Mouse (Mus musculus) liver, embryonic 14.5 days (tissue): Measurements from ENCODE around the gene Ndufaf2. TPM values are rescaled to one million over a fixed set of nuclear protein-coding genes. Genes with fewer than 3 reads are reported as not detected.

Experiments used
- ATAC-seq: fragments of 200-750 bp; cut with Nextera tagmentation; 2 replicates; pipeline ENCODE4 v1.8.0; 2017; ENCODE audit warnings: moderate number of reproducible peaks, mild to moderate bottlenecking, moderate library complexity; ENCODE audit not compliant: insufficient read depth
- DNase-seq, 3 experiments: peaks; one replicate each; pipeline ENCODE4 v3.0.0-alpha.2; 2012 to 2013; ENCODE audit warnings: low read depth in 3 of 3, low spot score in 3 of 3
- H3K27ac ChIP-seq: fragments of 300-500 bp; sonication (generic); 2 replicates; pipeline ENCODE4 v1.5.1; 2014; ENCODE audit warnings: moderate library complexity, mild to moderate bottlenecking, control low read depth, inconsistent platforms
- H3K27me3 ChIP-seq: fragments of 300-500 bp; sonication (generic); 2 replicates; pipeline ENCODE4 v1.6.1; 2014; ENCODE audit warnings: mild to moderate bottlenecking, low read length, moderate library complexity; ENCODE audit not compliant: control insufficient read depth, insufficient read depth
- H3K36me3 ChIP-seq: fragments of 300-500 bp; sonication (generic); replicated peaks from 2 replicates; pipeline ENCODE4 v1.6.1; 2014; ENCODE audit warnings: low read depth; ENCODE audit not compliant: control insufficient read depth, insufficient read depth
- H3K4me1 ChIP-seq, 2 experiments: fragments of 200-500 bp in 1 of 2; fragments of 300-500 bp in 1 of 2; sonication (generic) in 1 of 2; replicated peaks; 2 replicates each; pipeline ENCODE4 v1.6.1; 2012 to 2014; ENCODE audit warnings: antibody characterized with exemption in 1 of 2, inconsistent platforms in 1 of 2, low read length in 1 of 2; ENCODE audit not compliant: control insufficient read depth in 2 of 2, insufficient read depth in 2 of 2
- H3K4me2 ChIP-seq: fragments of 300-500 bp; sonication (generic); 2 replicates; pipeline ENCODE4 v1.6.1; 2014; ENCODE audit warnings: low read depth, mild to moderate bottlenecking, control low read depth, moderate library complexity
- H3K4me3 ChIP-seq, 2 experiments: fragments of 200-500 bp in 1 of 2; fragments of 300-500 bp in 1 of 2; sonication (generic) in 1 of 2; 2 replicates each; pipeline ENCODE4 v1.5.1; 2012 to 2014; ENCODE audit warnings: low read depth in 2 of 2, low read length in 2 of 2, mild to moderate bottlenecking in 2 of 2, control low read depth in 1 of 2, inconsistent platforms in 1 of 2, moderate library complexity in 1 of 2; ENCODE audit not compliant: insufficient read depth in 1 of 2
- H3K9ac ChIP-seq: fragments of 300-500 bp; sonication (generic); replicated peaks from 2 replicates; pipeline ENCODE4 v1.6.1; 2014; ENCODE audit warnings: mild to moderate bottlenecking, control low read depth, moderate library complexity
- H3K9me3 ChIP-seq: fragments of 300-500 bp; sonication (generic); 2 replicates; pipeline ENCODE4 v1.6.1; 2016; ENCODE audit warnings: low read length, mixed read lengths; ENCODE audit not compliant: control insufficient read depth
- CTCF ChIP-seq: IDR thresholded peaks from 2 replicates; pipeline ENCODE4 v1.5.1; 2016; ENCODE audit warnings: antibody characterized with exemption, low read depth, control low read depth
- EP300 ChIP-seq: IDR thresholded peaks from 2 replicates; pipeline ENCODE4 v1.6.1; 2016; ENCODE audit warnings: antibody characterized with exemption, low read depth
- WGBS: fragments of 180-500 bp; shearing (Covaris S2); extraction: QIAGEN DNeasy Blood & Tissue Kit; methylation state at CpG from one replicate; pipeline ENCODE4 v1.1.7; 2014; ENCODE audit not compliant: insufficient replicate concordance; 5-methylcytosine and 5-hydroxymethylcytosine counted together
- polyA plus RNA-seq, 2 experiments: library from polyadenylated mRNA; depleted of rRNA in 1 of 2; stranded (reverse) in 1 of 2; unstranded in 1 of 2; fragments of >200 nt; fragmentation: Nextera tagmentation in 1 of 2; extraction: Ambion mirVana in 1 of 2; gene quantifications; 2 replicates each; pipeline versions ENCODE4 v1.2.1 to v1.2.3; 2012 to 2014

Gene Ndufaf2
- polyA plus RNA-seq, 2 experiments = 21.6 to 33.8 TPM

DNA sequence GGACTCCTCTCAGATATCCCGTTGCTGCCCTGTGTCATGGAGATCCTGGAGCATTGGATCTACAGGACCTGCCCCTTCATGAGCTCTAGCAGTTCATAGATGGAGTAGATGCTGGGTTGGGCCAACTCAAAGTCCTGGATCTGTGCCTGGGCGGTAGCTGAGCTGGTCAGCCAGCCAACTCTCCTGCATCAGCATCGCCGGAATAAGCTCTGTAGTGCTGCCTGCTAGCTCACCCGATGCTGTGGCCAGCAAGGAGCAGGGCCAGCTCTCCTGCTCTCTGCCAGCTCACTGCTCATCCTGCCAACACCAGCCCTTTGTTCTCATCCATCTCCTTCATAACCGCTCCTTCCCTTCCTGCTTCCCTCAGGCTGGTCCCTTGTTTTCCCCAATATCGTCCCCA lies 62.8 kb downstream of the Ndufaf2 start:
- TF ChIP-seq EP300 (no peak), CTCF (no peak)
- DNase-seq (no peak), ATAC-seq (no peak)
- no peaks in the 10 kb centered on the region for H3K36me3 ChIP-seq
- H3K27me3 ChIP-seq = no peaks in the 10 kb centered on the region
- no peak overlapping the region for H3K4me3 ChIP-seq
- H3K27ac ChIP-seq = no peak overlapping the region
- 84% methylated on average over 7 of the region's 7 CpGs for WGBS
- no peaks in the 10 kb centered on the region for H3K9me3 ChIP-seq
- H3K4me2 ChIP-seq = no peak overlapping the region
- H3K9ac ChIP-seq = no peak overlapping the region
- peaks cover 0 to 5% of the 10 kb centered on the region in 2 experiments; a peak in 2 of 4 replicates for H3K4me1 ChIP-seq

DNA sequence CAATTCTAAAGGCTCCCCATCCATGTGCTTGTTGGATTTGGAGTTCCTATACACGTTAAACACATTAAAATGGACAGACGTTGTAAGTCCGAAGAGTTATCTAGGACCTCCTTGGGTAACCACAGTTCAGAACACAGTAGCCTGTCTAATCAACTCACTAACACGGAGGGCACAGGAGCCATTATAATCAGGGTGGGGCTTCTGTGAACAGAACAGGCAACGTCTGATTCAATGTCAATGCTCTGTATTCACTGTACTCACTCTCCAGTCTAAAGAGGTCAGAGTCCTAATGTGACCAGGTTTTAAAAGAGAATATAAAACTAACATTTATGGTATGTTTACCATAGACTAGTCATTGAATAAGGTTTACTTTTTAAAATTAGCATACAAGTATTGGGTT lies 63.7 kb downstream of the Ndufaf2 start:
- Histone ChIP-seq H3K4me2 (no peak overlapping the region), H3K27ac (no peak overlapping the region), H3K27me3 (no peaks in the 10 kb centered on the region), H3K36me3 (no peaks in the 10 kb centered on the region), H3K9ac (no peak overlapping the region), H3K9me3 (no peaks in the 10 kb centered on the region), H3K4me1 (peaks cover 0 to 5% of the 10 kb centered on the region in 2 experiments; a peak in 2 of 4 replicates), H3K4me3 (no peak overlapping the region)
- ATAC-seq (no peak), DNase-seq (no peak)
- 50% methylated on average over 5 of the region's 5 CpGs for WGBS
- TF ChIP-seq CTCF (no peak), EP300 (no peak)

DNA sequence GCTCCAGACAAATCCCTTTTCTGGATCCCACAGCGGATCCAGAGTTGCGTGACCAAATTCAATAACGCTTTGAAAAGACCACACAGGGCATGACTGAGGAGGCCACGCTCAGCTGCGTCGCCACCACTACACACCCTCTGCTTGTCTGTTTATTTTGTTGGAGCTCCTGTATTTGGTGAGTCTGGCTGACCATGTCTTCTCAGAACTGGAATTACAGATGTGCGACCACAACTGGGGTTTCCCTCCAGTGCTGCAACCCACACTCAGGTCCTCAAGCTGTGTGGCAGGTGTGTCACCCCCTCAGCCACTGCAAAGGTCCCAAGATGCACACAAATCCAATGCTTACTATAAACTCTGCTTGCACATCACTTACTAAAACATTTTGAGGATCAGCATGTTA lies 66.1 kb downstream of the Ndufaf2 start:
- WGBS = 74% methylated on average over 7 of the region's 7 CpGs
- TF ChIP-seq EP300 (no peak), CTCF (no peak)
- DNase-seq = no peak
- Histone ChIP-seq H3K27me3 (no peaks in the 10 kb centered on the region), H3K9me3 (no peaks in the 10 kb centered on the region), H3K27ac (no peak overlapping the region), H3K36me3 (no peaks in the 10 kb centered on the region), H3K4me2 (no peak overlapping the region), H3K4me3 (no peak overlapping the region), H3K9ac (no peak overlapping the region), H3K4me1 (peaks cover 0 to 5% of the 10 kb centered on the region in 2 experiments; a peak in 2 of 4 replicates)
- no peak for ATAC-seq

DNA sequence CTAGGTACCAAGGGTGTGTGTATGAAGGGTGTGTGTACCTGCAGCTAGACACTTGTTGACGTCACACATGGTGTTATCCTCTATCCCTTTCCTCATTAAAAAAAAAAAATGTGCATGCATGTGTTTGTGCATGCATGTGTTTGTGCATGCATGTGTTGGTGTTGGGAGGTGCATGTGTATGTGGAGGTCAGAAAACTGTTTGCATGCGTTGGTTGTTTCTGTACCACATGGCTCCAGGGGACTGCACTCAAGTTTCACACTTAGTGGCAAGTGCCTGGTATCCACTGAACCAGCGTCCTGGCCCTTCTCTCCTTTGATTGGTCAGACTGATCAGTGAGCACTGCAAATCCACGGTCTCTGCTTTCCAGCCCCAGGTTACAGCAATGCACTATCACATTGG lies 71.7 kb downstream of the Ndufaf2 start:
- DNase-seq = no peak
- WGBS = 72% methylated on average over 4 of the region's 4 CpGs
- no peaks in the 10 kb centered on the region for H3K9me3 ChIP-seq

DNA sequence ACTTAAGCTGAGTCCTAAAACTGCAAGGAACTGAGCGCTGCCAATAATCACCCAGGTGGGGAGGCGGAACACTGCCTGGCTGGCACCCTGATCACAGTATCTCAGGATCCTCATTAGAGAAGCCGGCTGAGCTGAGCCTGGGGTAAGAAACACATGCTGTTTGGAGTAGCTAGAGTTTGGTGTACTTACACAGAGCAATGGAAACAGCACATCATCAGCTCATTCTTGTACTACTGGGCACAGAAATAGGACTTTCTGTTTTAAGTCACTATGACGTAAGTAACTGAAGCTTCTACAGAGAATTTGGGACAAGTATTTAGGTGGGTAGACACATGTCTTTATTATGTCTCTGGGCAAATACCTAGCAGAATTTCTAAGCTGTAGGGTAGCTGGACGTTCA lies 72.4 kb downstream of the Ndufaf2 start:
- H3K9me3 ChIP-seq = no peaks in the 10 kb centered on the region
- H3K4me2 ChIP-seq = no peak overlapping the region
- DNase-seq = no peak
- 70% methylated on average over 5 of the region's 5 CpGs for WGBS
- H3K4me3 ChIP-seq = no peak overlapping the region
- no peaks in the 10 kb centered on the region for H3K36me3 ChIP-seq
- H3K9ac ChIP-seq = no peak overlapping the region
- no peaks in the 10 kb centered on the region for H3K27me3 ChIP-seq
- TF ChIP-seq EP300 (no peak), CTCF (no peak)
- no peak overlapping the region for H3K27ac ChIP-seq
- no peak for ATAC-seq
- H3K4me1 ChIP-seq = no peaks in the 10 kb centered on the region

More for the DNA sequence above, 71.7 kb downstream of the Ndufaf2 start:
- no peak overlapping the region for H3K9ac ChIP-seq
- no peak overlapping the region for H3K4me2 ChIP-seq
- H3K36me3 ChIP-seq = no peaks in the 10 kb centered on the region
- TF ChIP-seq EP300 = no peak
- TF ChIP-seq CTCF = no peak
- H3K27ac ChIP-seq = no peak overlapping the region
- no peak for ATAC-seq
- H3K4me1 ChIP-seq = no peaks in the 10 kb centered on the region
- H3K4me3 ChIP-seq = no peak overlapping the region
- H3K27me3 ChIP-seq = no peaks in the 10 kb centered on the region
